Mouse (Mus musculus): ENCODE measurements at regions not wholly inside any gene's neighbourhood (a gene's known extent, or its start where the extent isn't known, plus 50 kb on each side); places are given as distances from the start of the nearest gene placed in this dataset.

DNA sequence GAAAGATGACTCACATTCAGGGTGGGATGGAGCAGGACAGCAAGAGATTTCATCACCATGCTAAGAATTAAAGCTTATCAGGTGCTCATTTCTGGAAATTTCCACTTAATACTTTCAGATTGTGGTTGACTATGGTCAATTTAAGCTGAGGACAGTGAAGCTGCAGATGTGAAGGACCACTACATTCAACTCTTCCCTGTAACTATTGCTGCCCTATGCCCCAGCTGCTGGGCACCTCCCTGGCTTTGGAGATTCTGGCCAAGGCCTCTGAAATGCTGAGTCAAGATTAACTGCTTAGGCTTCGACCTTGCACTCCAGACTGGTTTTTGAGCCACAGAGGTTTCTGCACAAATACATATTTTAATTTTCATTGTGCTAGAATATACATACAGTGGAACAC, 140.4 kb upstream of the Grik3 start:
- DNase-seq, result no peak

DNA sequence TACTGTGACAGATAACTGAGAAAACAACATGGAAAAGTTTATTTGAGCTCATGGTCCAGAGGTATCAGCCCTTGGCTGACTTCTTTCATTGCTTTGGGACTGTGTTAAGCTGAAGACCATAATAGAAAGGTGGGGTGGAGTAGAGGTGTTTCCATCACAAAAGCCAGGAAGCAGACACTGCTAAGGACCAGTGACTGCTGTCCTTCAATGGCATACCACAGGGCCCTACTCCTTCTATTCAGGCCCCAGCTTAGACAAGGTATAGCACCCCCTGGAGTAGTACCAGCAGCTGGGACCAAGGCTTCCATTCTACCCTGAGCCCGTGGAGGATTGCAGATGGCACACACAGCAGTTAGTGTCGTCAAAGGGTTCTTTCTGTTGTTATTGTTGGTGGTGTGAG, 151.4 kb upstream of the Grik3 start:
- no peak for DNase-seq

GRCm38 (mm10) chr4:125328806-125329205, 161.7 kb upstream of the Grik3 start:
- no peak for DNase-seq

DNA sequence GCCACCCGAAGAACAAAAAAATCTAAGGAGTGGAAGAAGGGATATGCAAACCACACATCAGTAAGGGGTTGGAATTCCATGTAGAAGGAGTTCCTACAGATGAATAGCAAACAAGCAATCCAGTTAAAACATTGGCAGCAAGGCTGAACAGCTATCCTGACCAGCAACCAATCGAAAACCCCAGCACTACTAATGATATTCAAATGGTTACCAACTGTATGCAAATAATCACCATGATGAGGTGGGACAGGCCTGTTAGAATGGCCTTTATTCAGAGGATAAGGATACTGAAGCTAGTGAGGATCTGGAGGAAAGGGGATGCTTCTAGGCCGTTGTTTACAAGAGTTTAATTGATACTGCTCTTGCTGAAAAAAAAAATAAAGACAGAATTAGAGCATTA, 166.0 kb upstream of the Grik3 start:
- DNase-seq, result no peak

GRCm38 (mm10) chr4:125319343-125319742, 171.2 kb upstream of the Grik3 start:
- DNase-seq, result no peak

DNA sequence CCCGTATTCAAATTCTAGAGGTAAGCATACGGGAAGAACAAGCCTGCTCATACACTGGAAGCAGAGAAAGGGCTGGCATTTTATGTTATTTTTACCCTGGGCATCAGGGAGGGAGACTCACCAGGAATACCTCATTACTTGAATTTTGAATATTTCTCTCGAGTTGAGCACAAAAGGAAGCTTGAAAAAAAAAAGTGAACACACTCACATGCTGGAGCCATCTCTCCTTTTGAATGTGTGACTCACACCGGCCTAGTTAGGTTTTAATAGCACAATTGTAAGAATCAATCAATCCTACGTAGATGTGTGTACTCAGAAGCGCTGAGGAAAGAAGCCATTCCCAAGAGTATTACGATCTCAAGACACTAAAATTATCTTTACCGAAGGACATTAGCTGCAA, 172.2 kb upstream of the Grik3 start:
- no peak for DNase-seq

GRCm38 (mm10) chr4:125316876-125317275, 173.6 kb upstream of the Grik3 start:
- no peak for DNase-seq

- DNase-seq, result peak; percentile 58 to 69
Observed at GRCm38 (mm10) chr4:125315818-125316217, 174.7 kb upstream of the Grik3 start.

DNA sequence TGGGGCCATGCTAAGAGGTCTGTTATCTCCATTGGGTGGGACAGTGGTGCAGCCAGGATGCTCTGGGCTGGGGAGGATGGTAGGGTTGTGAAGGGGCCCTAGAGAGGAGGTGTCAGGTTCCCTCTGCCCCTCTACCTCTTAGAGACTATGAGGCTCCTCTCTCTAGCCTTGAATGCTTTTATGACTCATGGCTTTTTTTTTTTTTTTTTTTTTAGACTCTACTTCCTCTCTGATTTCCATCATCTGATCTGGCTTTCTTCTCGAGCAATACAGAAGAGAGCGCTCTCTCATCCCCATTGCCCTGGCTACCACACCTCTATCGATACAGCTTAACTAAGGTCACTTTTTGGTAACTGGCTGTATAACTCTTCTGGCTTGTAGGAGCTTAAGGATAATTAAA, 176.6 kb upstream of the Grik3 start:
- DNase-seq, result no peak

GRCm38 (mm10) chr4:125313252-125313651, 177.2 kb upstream of the Grik3 start:
- no peak for DNase-seq

DNA sequence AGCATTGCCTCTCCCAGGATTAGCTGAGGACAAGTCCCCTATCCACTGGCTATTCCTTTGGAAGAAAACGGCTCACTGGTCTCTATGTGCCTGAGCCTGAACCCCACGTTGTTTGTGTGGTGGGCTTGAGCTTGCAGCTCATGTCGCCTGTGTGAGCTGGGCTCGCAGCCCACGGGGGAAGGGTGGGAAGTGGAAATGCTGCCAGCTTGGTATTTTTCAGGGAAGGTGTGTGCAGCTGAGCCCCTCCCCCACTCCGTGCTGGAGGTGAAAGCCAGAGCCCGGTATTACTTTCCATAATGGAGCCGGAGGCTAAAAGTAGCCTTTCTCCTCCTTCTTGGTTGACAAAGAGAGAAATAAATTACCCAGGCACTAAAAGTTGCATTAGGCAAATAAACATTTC, 180.5 kb upstream of the Zc3h12a start:
- DNase-seq, result no peak

DNA sequence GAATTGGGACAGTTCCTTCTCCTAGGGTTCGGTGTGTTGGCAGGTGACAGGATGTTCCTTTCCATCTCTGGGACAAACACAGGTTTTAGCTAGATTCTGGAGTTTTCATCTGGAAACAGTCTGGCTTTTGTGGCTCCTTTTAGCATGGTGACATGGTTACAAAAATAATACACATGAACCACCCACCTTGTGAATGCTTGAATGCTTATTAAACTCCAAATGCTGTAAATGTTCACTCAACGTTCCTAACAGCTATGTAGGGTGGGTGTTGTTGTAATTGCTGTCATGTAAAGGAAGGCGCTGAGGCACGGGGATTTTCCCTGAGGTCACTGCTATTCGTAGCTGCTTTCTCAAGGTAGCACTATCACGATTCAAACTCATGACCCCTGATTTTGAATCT, 178.1 kb upstream of the Zc3h12a start:
- no peak for DNase-seq

GRCm38 (mm10) chr4:125302660-125303059, 175.0 kb upstream of the Zc3h12a start:
- no peak for DNase-seq

DNA sequence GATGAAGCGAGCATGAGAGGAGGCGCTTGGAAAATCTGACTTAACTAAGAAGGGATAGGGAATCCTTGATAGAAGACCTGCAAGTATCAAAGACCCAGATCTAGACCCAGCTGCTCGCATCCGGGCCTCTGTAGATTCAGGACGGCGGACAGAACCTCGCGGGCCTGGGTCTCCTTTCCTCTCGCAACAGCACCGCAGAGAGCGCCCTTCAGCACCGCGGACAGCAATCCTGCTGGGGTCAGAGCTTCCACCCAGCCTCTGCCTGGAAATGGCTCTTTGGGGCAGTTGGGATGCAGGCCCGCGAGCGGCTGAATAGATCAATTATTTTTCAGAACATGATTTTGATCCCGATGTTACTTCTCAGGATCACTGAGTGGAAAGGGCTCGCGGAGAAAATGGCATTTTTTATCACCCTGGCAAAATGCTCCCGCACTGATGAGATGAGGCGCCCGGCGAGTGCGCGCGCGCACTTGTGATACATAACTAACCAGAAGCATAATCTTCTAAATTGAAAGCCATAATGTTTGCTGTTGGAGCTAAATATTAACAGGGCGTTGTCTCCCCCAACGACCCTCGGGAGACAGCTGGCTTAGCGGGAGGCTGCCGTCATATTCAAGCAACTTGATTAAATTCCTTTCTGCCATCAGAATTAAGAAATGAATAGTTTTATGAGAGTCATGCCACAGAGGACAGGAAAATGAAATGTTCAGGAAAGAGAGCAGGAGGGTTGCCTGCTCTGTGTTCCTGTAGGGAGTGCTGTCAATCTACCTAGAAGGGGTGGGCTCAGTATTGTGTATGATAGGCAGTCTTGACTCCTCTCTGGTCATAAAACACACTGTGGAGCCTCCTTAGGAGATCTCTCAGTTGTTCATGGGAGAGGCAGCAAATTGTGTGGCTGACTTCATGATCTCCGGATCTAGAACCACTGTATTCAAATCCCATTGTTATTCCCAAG, 173.1 kb upstream of the Zc3h12a start:
- no peak for DNase-seq

- DNase-seq, result no peak
Observed at GRCm38 (mm10) chr4:125290761-125291160, 163.1 kb upstream of the Zc3h12a start.

DNA sequence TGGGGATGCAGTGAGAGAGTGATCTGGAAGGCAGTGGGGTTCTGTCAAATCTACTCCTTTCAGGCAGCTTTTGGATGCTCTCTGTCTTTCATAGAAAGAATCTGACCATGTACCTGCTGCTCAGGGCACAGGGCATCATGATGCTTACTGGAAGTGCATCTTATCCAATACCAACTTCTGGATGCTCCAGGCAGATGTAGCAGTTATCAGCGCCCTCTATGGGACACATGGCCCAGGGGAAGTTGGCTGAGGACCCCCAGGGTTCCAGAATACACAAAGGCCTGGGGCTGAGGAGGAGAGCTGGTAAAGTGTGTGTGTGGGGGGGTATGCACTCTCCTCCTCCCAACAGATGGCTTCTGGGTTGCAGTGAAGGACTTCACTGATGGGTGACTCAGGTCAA, 162.1 kb upstream of the Zc3h12a start:
- DNase-seq, result no peak

DNA sequence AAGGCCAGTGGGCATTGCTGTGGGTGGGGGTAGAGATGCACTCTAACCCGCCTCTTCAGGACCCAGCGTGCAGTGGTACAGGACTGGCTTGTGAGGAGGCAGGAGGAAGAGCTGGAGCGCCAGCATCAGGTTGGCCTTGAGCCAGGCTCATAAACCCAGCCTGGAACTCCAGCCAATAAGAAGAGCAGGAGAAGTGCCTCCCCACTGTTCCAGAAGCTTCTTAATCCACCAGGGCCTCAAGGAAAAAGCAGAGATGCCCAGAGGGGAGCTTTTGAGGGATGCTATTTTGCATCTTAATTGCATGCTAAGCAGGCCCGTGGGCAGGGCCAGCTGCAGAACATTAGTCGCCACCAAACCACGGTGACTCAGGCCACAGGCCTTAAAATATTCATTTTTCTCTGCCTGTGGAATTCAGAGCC, 161.4 kb upstream of the Zc3h12a start:
- no peak for DNase-seq

DNA sequence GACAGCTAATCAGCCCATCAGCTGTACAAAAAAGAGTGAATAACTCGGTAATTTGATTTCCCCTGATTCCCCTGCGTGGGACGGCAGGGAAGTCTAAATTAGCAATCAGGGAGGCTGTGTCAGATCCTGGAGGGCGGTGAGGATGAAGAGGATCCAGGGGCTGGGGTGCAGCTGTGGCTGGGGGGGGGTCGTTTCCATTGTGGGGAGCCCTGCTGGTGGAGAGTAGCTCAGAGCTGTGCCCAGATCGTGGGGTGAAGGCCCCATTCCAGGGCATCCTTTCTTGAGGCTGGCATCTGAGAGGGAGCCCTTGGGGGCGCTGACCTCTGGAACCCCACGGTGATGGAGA, 155.3 kb upstream of the Zc3h12a start:
- no peak for DNase-seq

- DNase-seq, result peak; percentile 75 to 78
Observed at GRCm38 (mm10) chr4:125282154-125282973, 154.7 kb upstream of the Zc3h12a start.

- no peak for DNase-seq
Observed at GRCm38 (mm10) chr4:125279165-125279564, 151.5 kb upstream of the Zc3h12a start.

DNA sequence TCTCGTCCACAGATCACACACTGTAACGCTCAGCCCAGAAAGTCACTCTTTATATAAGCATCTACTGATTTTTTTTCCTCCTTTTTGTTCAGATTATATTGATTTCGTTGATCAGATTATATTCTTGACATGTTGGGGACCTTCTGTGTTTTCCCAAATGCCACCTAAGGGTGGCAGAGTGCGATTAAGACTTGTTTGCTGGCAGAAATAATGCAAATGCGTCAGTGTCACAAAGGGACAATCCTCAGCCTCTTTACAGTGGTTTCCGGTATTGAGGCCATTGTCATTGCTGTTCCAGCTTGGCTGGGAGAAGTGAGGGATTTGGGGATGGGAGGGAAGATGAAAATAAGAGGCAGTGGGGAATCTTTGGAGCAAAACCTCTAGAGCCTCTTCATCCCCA, 149.2 kb upstream of the Zc3h12a start:
- no peak for DNase-seq

DNA sequence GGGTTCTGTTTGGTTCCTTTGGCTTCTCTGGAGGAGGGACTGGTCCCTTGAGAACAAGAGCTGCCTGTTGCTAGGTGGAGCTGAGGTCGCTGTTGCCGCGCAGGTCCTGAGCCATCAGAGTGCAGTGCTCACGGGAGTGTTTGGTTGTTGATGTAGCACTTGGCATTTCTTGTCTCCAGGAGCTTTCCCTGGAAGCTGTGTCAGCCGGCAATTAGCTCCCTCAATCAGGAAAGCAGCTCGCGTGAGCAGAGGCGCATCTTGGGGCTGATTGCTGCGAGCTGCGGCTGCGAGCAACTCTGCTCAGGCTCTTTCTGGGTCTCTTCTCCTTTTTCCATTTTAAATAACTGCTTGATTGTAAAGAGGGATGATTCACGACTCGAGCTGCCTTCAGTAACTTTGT, 147.6 kb upstream of the Zc3h12a start:
- DNase-seq, result no peak

DNA sequence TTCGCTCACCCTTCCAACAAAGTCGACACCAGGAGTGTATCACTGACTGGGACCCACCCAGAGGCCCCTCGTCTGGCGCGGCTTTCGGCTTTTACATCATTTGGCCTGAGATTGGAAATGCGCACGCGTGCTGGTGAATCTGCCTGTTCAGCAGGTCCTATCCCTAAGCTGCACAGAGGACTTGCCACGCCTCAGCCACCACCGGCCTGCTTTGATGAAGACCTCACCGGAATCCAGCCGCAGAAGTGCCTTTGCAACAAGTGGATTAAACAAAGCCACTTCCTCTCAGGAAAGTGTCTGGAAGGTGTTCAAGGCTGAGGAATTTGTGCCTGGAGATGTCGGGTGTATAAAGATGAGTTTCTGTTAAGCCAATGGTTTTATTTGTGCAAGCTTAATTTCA, 143.3 kb upstream of the Zc3h12a start:
- no peak for DNase-seq

DNA sequence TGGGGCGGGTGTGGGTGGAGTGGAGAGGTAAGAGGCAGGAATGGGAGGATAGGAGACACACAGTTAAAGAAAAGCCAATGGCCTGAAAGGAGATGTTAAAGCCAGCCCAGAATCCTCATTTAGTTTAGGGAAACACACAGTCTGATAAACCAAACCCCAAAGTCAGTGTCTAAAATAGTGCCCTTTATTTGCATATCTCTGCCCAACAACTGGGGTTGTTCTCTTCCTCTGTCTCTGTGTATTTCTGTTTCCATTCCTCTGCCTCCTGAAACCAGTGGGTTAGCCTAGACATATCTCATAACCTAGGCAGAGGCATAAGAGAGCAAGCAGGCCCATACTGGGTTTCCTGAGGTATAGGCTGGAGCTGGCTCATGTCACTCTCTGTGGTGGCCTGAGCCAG, 138.6 kb upstream of the Zc3h12a start:
- DNase-seq, result no peak

Measured in layer of hippocampus, postnatal 36 days (tissue).